Mouse (Mus musculus) heart, postnatal 10 days (tissue): ENCODE data around the gene Dhrs4. TPM values are rescaled to one million over a fixed set of nuclear protein-coding genes. Genes with fewer than 3 reads are reported as not detected.

Experiments used
- DNase-seq, 2 experiments: peaks; one replicate each; pipeline ENCODE4 v3.0.0; 2021
- intact Hi-C: fragments of 180-260 bp; cut with DNase I; formaldehyde crosslinking; loops from one replicate; pipeline ENCODE4 v1.15.1; 2025
- total RNA-seq, 2 experiments: library from RNA; stranded (reverse); gene quantifications; 2 replicates each; pipeline ENCODE4 v1.2.3; 2021

Gene Dhrs4
- total RNA-seq, 2 experiments from 2014 or later, result 132 to 137 TPM

DNA sequence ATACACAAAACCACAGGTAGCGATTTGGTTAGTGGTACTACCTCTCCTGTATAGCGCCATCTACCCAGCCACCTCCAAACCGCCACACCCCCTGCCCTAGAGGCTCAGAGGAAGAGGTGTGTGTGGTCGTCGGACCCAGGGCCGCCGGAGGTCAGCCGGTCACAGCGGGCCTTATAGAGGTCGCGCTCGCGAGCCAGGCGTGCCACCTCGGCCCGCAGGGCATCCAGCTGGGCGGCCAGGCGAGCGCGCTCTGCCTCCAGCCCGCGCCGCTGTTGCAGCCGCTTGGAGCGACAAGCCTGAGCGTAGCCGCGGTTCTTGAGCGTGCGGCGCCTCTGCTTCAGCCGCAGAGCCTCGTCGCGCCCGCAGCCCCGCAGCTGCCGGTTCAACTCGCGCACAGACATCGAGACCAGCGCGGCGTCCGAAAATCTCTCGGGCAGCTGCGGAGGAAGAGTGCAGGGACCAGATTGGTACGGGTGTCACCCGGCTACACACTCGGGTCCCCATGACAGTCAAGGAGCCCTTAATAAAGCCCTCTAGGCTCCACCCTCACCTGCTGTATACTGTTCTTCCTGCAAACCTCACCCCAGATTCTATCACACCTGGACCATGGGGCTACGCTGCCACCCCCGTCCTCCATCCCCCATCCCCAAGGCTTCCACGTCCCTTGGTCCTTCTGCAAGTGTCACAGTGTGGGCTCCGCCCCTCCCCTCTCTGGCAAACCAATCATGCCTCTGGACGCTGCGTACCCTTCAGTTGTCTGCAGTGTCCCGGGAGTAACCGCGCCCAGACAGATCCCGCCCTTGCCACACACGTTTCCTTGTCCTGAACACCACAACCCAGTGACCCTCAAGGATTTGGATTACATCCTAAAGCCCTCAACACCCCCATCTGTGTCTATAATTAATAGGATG is 42.1 kb downstream of the Dhrs4 start:
- peak in 1 of 2 experiments; percentile 22 for DNase-seq
- intact Hi-C loops, result no loop called here

DNA sequence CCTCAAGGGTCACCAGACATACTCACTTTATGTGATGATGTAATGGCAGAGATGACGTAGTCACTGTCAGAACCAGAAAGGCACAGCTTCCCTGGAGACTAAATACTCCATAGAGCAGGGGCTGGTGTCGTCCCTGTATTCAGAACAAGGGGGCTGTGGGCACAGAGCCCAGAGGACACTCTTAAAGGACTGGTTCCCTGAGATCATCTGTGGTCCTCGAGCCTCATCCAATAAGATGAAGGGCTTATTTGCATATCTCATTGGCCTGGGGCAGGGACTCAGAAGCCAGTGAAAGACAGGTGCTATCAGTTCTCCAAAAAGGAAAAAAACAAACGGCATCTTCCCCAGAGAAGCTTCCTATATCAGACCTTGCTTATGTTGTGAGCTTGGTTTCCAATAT is 45.5 kb downstream of the Dhrs4 start:
- intact Hi-C loops, result no loop called here
- no peak for DNase-seq

DNA sequence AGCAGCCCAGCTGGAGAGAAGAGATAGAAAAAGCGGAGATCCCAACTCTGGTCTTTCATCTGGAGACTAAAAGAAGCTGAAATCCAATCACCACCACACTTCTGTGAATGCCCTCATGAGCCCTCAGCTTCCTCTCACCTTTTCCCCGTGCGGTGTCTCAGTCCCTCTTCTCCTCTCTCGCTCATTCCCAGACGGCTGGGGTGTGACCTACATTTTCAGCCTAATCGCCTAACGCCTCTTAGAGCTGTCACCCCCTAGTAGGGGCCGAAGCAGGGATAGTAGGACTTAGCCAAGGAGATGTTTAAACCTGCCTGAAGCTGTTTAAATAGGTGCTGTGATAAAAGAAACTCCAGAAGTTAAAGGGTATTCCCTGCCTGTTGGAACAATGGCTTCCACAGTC is 46.2 kb downstream of the Dhrs4 start, which contains the start of gene Nrl:
Gene Nrl (minus strand): TSS at position 197 of the 400 bp plus-strand sequence.
- intact Hi-C loops, result no loop called here
- no peak for DNase-seq

DNA sequence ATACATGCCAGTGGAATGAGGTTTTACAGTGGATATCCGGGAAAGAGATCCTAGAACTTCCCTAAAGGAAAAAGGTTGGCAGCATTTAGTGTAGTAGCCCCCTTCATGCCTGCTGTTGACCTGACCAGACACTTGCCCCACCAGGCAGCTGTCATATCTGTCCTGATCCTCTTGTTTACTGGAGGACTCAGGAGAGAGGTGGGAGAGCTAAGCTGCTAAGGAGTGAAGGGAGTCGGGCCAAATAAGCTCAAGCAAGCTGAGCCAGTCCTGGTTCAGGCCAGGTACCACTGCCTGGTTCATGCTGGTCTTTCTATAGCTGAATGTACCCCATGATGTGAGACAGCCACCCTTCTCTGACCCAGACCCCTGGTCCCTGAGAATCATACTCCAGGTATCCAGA is 48.1 kb downstream of the Dhrs4 start:
- no peak for DNase-seq
- intact Hi-C loops, result no loop called here

DNA sequence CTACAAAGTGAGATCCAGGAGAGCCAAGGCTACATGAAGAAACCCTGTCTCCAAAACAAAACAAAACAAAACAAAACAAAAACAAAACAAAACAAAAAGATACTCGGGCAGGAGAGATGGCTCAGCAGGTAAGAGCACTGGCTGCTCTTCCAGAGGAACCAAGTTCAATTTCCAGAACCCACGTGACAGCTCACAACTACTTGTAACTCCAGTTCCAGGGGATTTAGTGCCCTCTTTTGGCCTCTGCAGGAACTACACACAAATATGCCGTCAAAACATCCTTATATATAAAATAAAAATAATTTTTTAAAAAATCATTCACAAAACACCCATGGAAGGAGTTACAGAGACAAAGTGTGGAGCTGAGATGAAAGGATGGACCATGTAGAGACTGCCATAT is 49.4 kb downstream of the Dhrs4 start:
- DNase-seq, result peak in 1 of 2 experiments; percentile 41
- intact Hi-C loops, result no loop called here

DNA sequence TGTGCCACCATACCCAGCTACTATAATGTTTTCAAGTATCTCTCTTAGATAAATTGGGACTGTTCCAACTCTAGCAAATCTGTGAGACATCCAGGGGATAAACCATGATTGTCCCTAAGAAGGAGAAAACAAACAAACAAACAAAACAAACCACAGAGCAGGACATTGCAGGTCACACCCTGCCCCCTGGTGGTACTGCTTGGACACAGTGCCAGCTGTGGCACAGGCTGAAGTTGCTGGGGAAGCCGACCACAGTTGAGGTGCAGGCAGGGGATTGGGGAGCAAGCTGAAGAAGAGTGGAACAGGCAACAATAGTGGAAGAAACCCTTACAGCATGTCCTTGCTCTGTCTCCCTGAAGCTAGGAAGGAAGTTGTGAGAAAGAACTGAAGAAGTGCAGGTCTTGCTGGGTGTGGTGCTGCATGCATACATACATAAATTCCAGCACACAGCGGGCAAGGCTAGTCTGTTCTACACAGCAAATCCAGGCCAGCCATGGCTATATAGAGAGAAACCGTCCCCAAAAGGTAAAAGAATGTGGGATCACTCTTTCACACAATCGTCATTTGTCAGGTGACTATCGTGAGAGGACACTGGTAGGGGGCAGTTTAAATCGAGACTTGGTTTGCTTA is 57.7 kb downstream of the Dhrs4 start:
- peak; percentile 38 to 70 for DNase-seq
- intact Hi-C loops, result loop anchor here (1.0 to 2.0 kb wide), 2 partner anchors 39 to 387 kb away; no protein-coding TSS in a partner anchor

Other genes starting within 250 kb of the Dhrs4 start
- 1 to 10 TPM; 2.8 to 4.6 TPM for gene Carmil3, start 11.9 kb downstream of the Dhrs4 start, total RNA-seq
- gene Cpne6, start 31.7 kb downstream of the Dhrs4 start, total RNA-seq, result under 1 TPM in 1 of 2 experiments, not detected in 1; 0.12 TPM
- gene Nrl, start 46.2 kb downstream of the Dhrs4 start, total RNA-seq, result not detected
- gene Pck2, start 61.5 kb downstream of the Dhrs4 start, total RNA-seq, result 10 to 100 TPM; 23.3 to 24.1 TPM
- gene Dcaf11, start 81.2 kb downstream of the Dhrs4 start, total RNA-seq, result 10 to 100 TPM; 86.3 to 87.5 TPM
- under 1 TPM; 0.64 to 0.65 TPM for gene A730061H03Rik, start 81.6 kb downstream of the Dhrs4 start, total RNA-seq
- 100 to 1,000 TPM; 192 to 201 TPM for gene Fitm1, start 96.9 kb downstream of the Dhrs4 start, total RNA-seq
- 100 to 1,000 TPM; 247 to 272 TPM for gene Psme1, start 99.4 kb downstream of the Dhrs4 start, total RNA-seq
- 10 to 100 TPM; 42.6 to 43.4 TPM for gene Emc9, start 106.5 kb downstream of the Dhrs4 start, total RNA-seq
- gene Psme2, start 112.4 kb downstream of the Dhrs4 start, total RNA-seq, result 100 to 1,000 TPM; 139 to 140 TPM
- gene Rnf31, start 113.0 kb downstream of the Dhrs4 start, total RNA-seq, result 10 to 100 TPM; 21.7 to 28.3 TPM
- 10 to 100 TPM in 1 of 2 experiments, 1 to 10 TPM in 1; 9.2 to 11.3 TPM for gene Irf9, start 124.8 kb downstream of the Dhrs4 start, total RNA-seq
- under 1 TPM; 0.53 to 0.67 TPM for gene Rec8, start 139.3 kb downstream of the Dhrs4 start, total RNA-seq
- 10 to 100 TPM; 54.7 to 55.0 TPM for gene Ipo4, start 157.2 kb downstream of the Dhrs4 start, total RNA-seq
- gene Gm49378, start 159.1 kb downstream of the Dhrs4 start, total RNA-seq, result 1 to 10 TPM; 1.1 to 2.1 TPM
- 10 to 100 TPM; 56.3 to 61.2 TPM for gene Tm9sf1, start 165.0 kb downstream of the Dhrs4 start, total RNA-seq
- gene Tssk4, start 171.4 kb downstream of the Dhrs4 start, total RNA-seq, result under 1 TPM; 0.64 to 0.81 TPM
- gene Mdp1, start 181.8 kb downstream of the Dhrs4 start, total RNA-seq, result 10 to 100 TPM; 55.6 to 72.2 TPM
- 10 to 100 TPM; 16.4 to 18.5 TPM for gene Gmpr2, start 193.2 kb downstream of the Dhrs4 start, total RNA-seq
- gene Nedd8, start 193.4 kb downstream of the Dhrs4 start, total RNA-seq, result 100 to 1,000 TPM; 291 to 295 TPM
- gene Tinf2, start 203.1 kb downstream of the Dhrs4 start, total RNA-seq, result 10 to 100 TPM; 14.2 to 16.5 TPM
- under 1 TPM; 0.24 to 0.25 TPM for gene Tgm1, start 235.2 kb downstream of the Dhrs4 start, total RNA-seq
- gene Rabggta, start 243.5 kb downstream of the Dhrs4 start, total RNA-seq, result 10 to 100 TPM; 13.7 to 14.4 TPM